Mouse (Mus musculus) cerebellum, adult 9-10 months (tissue): ENCODE measurements around the gene 1700066M21Rik.

Experiments used
- DNase-seq: peaks from one replicate; pipeline ENCODE4 v3.0.0; 2022

Gene 1700066M21Rik

GRCm38 (mm10) chr1:57377376-57378341, at the start of gene 1700066M21Rik:
Gene 1700066M21Rik, plus strand, starts transcription at chr1:57377620.
- peak; percentile 92 for DNase-seq

- no peak for DNase-seq
Measured at GRCm38 (mm10) chr1:57329285-57330093, 47.9 kb upstream of the 1700066M21Rik start.

GRCm38 (mm10) chr1:57330228-57330627, 47.2 kb upstream of the 1700066M21Rik start:
- peak; percentile 58 for DNase-seq

GRCm38 (mm10) chr1:57332040-57332439, 45.4 kb upstream of the 1700066M21Rik start:
- DNase-seq = no peak

GRCm38 (mm10) chr1:57333550-57334213, 43.7 kb upstream of the 1700066M21Rik start:
- DNase-seq = no peak

GRCm38 (mm10) chr1:57335200-57335599, 42.2 kb upstream of the 1700066M21Rik start:
- DNase-seq = no peak

GRCm38 (mm10) chr1:57339156-57339796, 38.1 kb upstream of the 1700066M21Rik start:
- DNase-seq = peak; percentile 14

GRCm38 (mm10) chr1:57341197-57341596, 36.2 kb upstream of the 1700066M21Rik start:
- no peak for DNase-seq

- DNase-seq = no peak
Measured at GRCm38 (mm10) chr1:57347487-57347886, 29.9 kb upstream of the 1700066M21Rik start.

GRCm38 (mm10) chr1:57351941-57352340, 25.5 kb upstream of the 1700066M21Rik start:
- no peak for DNase-seq

GRCm38 (mm10) chr1:57358546-57358945, 18.9 kb upstream of the 1700066M21Rik start:
- DNase-seq = no peak

GRCm38 (mm10) chr1:57367446-57367845, 10.0 kb upstream of the 1700066M21Rik start:
- no peak for DNase-seq

- no peak for DNase-seq
Measured at GRCm38 (mm10) chr1:57369111-57369510, 8.3 kb upstream of the 1700066M21Rik start.

- no peak for DNase-seq
Measured at GRCm38 (mm10) chr1:57370451-57370850, 7.0 kb upstream of the 1700066M21Rik start.

GRCm38 (mm10) chr1:57375276-57375675, 2.1 kb upstream of the 1700066M21Rik start:
- DNase-seq = no peak

GRCm38 (mm10) chr1:57376806-57377205, 614 bp upstream of the 1700066M21Rik start:
- DNase-seq = no peak

- DNase-seq = no peak
Measured at GRCm38 (mm10) chr1:57386519-57386918, 9.1 kb downstream of the 1700066M21Rik start.

- DNase-seq = peak; percentile 44
Measured at GRCm38 (mm10) chr1:57387876-57388275, 10.5 kb downstream of the 1700066M21Rik start.

- DNase-seq = no peak
Measured at GRCm38 (mm10) chr1:57388402-57389155, 11.2 kb downstream of the 1700066M21Rik start.

GRCm38 (mm10) chr1:57390993-57391790, 13.8 kb downstream of the 1700066M21Rik start:
- DNase-seq = no peak

GRCm38 (mm10) chr1:57392417-57392816, 15.0 kb downstream of the 1700066M21Rik start:
- DNase-seq = no peak
